Mouse (Mus musculus): ENCODE measurements at regions not wholly inside any gene's neighbourhood (a gene's known extent, or its start where the extent isn't known, plus 50 kb on each side); places are given as distances from the start of the nearest gene placed in this dataset.

DNA sequence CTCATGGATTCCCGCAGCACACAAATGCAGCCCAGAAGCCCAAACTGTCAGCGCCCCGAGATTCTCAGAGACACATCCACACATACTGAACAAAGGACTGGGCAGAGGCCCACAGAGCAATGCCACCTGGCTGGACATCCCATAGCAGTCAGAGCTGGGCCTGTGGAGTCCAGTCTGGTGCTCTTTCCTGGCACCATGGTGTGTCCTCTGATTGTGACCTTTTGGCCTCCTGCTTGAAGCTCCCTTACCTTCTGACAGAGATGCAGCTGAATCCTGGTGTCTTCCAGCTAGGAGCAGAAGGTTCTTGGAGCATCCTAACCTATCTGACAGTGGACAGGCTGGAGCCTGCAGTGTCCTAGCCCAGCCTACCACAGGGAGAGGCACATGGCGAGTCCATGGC lies 87.5 kb upstream of the Wnt4 start:
- TF ChIP-seq CTCF (conservative IDR thresholded peaks at IDR 0.05 in 1 of 2, IDR thresholded peaks at IDR 0.05 in 1 of 2; ENCODE audit: low read depth in 2 of 2, low read length in 2 of 2), result no peak
- TF ChIP-seq MYC (IDR thresholded peaks at IDR 0.05; ENCODE audit: low read depth, low read length), result no peak
- TF ChIP-seq TCF12 (IDR thresholded peaks at IDR 0.05; ENCODE audit: low read depth, low read length), result no peak
- TF ChIP-seq NRF1 (IDR thresholded peaks at IDR 0.05; ENCODE audit: low read depth, low read length), result no peak
- no peak for TF ChIP-seq EP300 (IDR thresholded peaks at IDR 0.05; ENCODE audit: low read length)
- no peak for TF ChIP-seq POLR2A (IDR thresholded peaks at IDR 0.05; ENCODE audit: low read depth, low read length)
- TF ChIP-seq TBP (conservative IDR thresholded peaks at IDR 0.05; ENCODE audit: low read depth, low read length), result no peak
- TF ChIP-seq SIN3A (IDR thresholded peaks at IDR 0.05; ENCODE audit: low read length), result no peak
- no peak for TF ChIP-seq USF1 (IDR thresholded peaks at IDR 0.05; ENCODE audit: low read depth, low read length)
- TF ChIP-seq POLR2AphosphoS2 (IDR thresholded peaks at IDR 0.05; ENCODE audit: low read depth, low read length), result no peak

Data from CH12.LX (cell line).